Mouse (Mus musculus): ENCODE results near the gene Mroh2a. TPM values are rescaled to one million over a fixed set of nuclear protein-coding genes. Genes with fewer than 3 reads are reported as not detected.

Mroh2a gene
- polyA plus RNA-seq, 1 experiment = 0.14 TPM

- 79% methylated on average over 13 of the region's 13 CpGs for WGBS
- DNase-seq (ENCODE audit: low read depth, low spot score) = no peak
Observed at GRCm38 (mm10) chr1:88255989-88256754, 29.4 kb downstream of the Mroh2a start.

GRCm38 (mm10) chr1:88256886-88257663 is 30.3 kb downstream of the Mroh2a start:
- WGBS = 76% methylated on average over 10 of the region's 10 CpGs
- DNase-seq (ENCODE audit: low read depth, low spot score) = no peak

GRCm38 (mm10) chr1:88257681-88258080 is 30.9 kb downstream of the Mroh2a start:
- no peak for DNase-seq (ENCODE audit: low read depth, low spot score)
- WGBS = 83% methylated on average over 6 of the region's 6 CpGs

GRCm38 (mm10) chr1:88258361-88258760 is 31.6 kb downstream of the Mroh2a start:
- DNase-seq (ENCODE audit: low read depth, low spot score) = no peak
- WGBS = 74% methylated on average over 6 of the region's 6 CpGs

DNA sequence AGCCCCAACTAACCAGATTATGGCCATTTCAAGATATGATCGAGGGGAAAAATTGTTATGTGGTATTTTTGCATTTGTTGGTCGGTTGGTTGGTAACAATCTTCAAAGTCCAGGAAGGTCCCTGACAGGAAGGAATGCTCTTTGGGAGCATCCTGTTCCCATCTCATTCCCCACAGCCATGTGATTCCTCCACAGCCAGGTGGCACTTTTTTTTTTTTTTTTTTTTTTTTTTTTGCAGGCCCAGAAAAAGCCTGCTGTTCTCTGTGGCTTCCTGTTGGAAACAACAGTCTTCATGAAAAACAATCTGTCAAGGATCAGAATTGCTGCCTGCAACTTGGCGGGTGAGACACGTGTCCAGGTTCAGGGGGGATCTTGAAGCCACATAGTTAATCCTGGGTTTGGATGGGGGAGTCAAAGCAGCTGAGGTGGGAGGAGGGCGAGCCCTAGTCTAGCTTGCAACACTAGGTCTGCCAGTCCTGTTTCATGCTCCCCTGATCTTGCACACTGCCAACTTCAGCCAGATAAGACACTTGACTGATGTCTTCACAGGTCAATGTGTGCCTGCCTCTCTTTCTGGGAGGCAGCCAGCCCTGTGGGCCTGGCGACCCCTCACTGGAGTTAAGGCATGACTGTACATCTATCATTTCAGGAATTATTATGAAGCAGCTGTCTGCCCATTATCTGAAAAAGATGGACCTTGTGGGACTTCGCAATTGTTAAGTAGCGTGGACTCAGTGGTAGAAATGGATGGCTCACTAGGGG is 32.3 kb downstream of the Mroh2a start:
- WGBS = 79% methylated on average over 8 of the region's 8 CpGs
- DNase-seq (ENCODE audit: low read depth, low spot score) = no peak

GRCm38 (mm10) chr1:88259643-88260024 is 32.8 kb downstream of the Mroh2a start:
- no peak for DNase-seq (ENCODE audit: low read depth, low spot score)
- WGBS = 80% methylated on average over 4 of the region's 4 CpGs

GRCm38 (mm10) chr1:88260114-88260513 is 33.3 kb downstream of the Mroh2a start:
- DNase-seq (ENCODE audit: low read depth, low spot score) = no peak
- WGBS = 65% methylated on average over 6 of the region's 6 CpGs

DNA sequence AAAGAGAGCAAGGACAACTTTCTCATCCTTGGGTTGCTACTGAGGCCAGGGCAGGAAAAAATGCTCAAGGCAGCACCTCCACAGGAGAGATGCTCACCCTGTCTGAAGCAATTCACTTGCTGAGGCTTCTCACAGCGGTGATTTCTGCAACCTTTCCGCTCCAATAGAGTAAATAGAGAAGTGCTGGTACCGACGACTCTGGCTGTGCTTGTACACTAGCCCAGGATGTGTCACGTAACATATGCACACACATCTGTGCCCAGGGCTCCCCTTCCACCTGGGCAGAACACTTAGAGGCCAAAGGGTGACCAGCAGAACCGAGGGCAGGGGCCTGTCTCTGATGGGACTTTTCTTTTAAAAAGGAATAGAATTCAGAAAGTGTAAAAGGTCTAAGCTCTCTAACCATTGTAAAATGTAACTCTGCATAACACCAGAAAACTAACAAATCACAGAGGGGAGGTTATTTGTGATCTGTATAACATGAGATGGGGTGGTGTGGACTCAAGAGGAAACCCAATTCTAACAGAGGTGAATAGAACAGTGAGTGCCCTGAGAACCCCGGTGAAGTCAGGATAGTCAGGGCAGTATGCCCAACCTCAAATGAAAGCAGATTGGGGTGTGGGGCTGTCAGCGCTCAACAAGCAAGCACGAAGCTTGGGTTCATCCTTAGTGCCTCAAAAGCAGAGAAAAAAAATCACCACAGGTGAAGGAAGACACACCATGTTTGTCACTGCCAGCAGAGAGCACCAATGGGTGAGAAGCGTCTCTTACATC is 34.0 kb downstream of the Mroh2a start:
- WGBS = 79% methylated on average over 10 of the region's 10 CpGs
- DNase-seq (ENCODE audit: low read depth, low spot score) = no peak

GRCm38 (mm10) chr1:88261706-88262105 is 34.9 kb downstream of the Mroh2a start:
- DNase-seq (ENCODE audit: low read depth, low spot score) = no peak
- whole genome bisulfite sequencing = 87% methylated on average over 7 of the region's 7 CpGs

DNA sequence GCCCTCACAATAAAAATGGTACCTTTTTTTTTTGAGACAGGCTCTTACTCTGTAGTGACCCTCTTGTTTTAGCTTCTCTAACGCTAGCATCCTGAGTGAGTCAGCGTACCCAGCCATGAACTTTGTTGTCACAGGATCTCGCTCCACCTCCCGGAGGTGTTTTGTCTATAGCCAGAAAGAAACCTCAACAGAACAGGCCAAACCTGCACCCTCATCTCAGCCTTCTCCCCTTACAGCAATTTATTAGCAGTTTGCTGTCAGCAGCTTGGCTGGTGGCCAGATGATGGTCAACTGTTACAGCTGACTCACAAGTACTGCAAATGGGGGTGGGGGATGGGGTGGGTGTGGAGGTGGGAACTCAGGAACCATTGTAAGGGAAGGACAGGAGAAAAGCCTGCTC is 35.5 kb downstream of the Mroh2a start:
- 70% methylated on average over 4 of the region's 4 CpGs for WGBS
- no peak for DNase-seq (ENCODE audit: low read depth, low spot score)

GRCm38 (mm10) chr1:88262961-88263360 is 36.2 kb downstream of the Mroh2a start:
- no peak for DNase-seq (ENCODE audit: low read depth, low spot score)
- 71% methylated on average over 6 of the region's 6 CpGs for WGBS

- no peak for DNase-seq (ENCODE audit: low read depth, low spot score)
- 91% methylated on average over 5 of the region's 5 CpGs for WGBS
Observed at GRCm38 (mm10) chr1:88263778-88264177, 37.0 kb downstream of the Mroh2a start.

DNA sequence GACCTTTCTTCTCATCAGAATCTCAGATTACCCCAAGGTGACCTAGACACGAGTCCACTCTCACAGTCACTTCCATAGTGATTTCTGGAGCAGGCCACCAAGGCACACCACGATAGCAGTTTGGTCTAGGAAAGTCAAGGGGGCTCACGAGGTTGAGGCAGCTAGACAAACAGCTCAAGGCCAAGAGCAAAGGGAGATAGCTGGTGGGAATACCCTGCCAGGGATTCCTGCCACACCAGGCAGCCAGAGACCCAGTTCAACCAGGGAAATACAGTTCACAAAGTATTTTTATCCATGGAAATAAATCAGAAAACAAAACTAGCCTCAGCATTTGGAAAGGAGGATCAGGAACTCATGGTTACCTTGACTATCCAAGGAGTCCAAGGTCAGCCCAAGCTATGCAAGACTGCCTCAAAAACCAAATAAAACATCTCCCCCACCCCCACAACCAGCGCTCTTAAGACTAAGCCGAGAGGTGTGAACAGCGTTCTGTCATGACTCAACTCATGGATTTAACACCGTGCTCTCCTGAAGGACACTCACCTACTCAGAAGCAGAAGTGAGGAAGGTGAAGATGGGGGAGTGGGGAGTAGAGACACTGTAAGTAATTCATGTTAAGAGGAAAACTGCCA is 37.6 kb downstream of the Mroh2a start:
- no peak for DNase-seq (ENCODE audit: low read depth, low spot score)
- WGBS = 82% methylated on average over 7 of the region's 7 CpGs

DNA sequence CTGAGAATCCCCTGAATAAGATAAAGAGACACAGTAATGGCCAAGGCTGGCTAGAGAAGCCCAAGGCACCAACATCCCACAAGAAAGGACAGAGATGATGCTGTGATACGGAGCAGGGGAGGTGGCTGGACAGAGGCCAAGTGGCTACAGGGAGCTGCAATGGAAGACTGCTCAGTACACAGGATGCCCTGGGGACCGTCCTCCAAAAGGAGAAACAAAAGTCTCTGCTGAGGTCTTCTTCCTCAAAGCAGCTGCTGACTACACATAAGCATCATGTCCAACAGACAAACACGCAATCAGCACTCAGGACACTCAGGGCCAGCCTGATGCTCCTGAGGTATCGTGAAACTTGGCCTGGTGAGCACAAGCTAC is 38.1 kb downstream of the Mroh2a start:
- WGBS = 76% methylated on average over 4 of the region's 4 CpGs
- DNase-seq (ENCODE audit: low read depth, low spot score) = no peak

GRCm38 (mm10) chr1:88266123-88266522 is 39.3 kb downstream of the Mroh2a start:
- 87% methylated on average over 13 of the region's 13 CpGs for WGBS
- no peak for DNase-seq (ENCODE audit: low read depth, low spot score)

- no peak for DNase-seq (ENCODE audit: low read depth, low spot score)
- WGBS = 91% methylated on average over 6 of the region's 6 CpGs
Observed at GRCm38 (mm10) chr1:88267489-88267888, 40.7 kb downstream of the Mroh2a start.

DNA sequence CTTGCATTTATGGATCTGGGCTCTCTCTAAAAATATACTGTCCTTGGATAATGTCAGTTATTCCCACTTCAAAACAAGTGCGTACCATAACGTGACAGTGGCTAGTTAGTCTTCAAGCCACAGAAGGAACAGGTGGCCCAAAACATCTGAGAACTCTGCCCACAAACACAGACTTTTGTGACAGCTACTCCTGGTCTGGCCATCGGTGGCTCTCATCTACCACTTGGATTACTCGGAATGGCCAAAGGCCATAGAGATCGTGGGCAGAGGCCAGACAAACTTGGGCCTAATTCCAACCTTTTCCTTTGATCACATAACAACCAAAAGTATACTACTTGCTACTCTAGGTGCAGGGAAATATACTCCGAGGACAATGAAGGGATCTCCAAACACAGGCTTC is 41.3 kb downstream of the Mroh2a start:
- no peak for DNase-seq (ENCODE audit: low read depth, low spot score)
- WGBS = 83% methylated on average over 6 of the region's 6 CpGs

GRCm38 (mm10) chr1:88269539-88270309 is 42.9 kb downstream of the Mroh2a start:
- no peak for DNase-seq (ENCODE audit: low read depth, low spot score)
- 89% methylated on average over 12 of the region's 12 CpGs for WGBS

GRCm38 (mm10) chr1:88272851-88273250 is 46.1 kb downstream of the Mroh2a start:
- DNase-seq (ENCODE audit: low read depth, low spot score) = no peak
- 59% methylated on average over 4 of the region's 4 CpGs for WGBS

Data from large intestine, adult 2 months (tissue).